Mouse (Mus musculus) C2C12 (cell line): ENCODE data around the gene Anks1b.

Experiments
- CEBPB ChIP-seq: IDR thresholded peaks from one replicate; pipeline ENCODE4 v1.6.1; 2011; ENCODE audit warnings: low read depth, mild to moderate bottlenecking, control low read depth, moderate library complexity
- CTCF ChIP-seq: IDR thresholded peaks from one replicate; pipeline ENCODE4 v1.5.1; 2011; ENCODE audit not compliant: control insufficient read depth, insufficient read depth, insufficient read length
- MAX ChIP-seq: IDR thresholded peaks from one replicate; pipeline ENCODE4 v1.6.1; 2011; ENCODE audit warnings: mild to moderate bottlenecking, control low read depth
- MYOD1 ChIP-seq: IDR thresholded peaks from one replicate; pipeline ENCODE4 v1.6.1; 2011; ENCODE audit warnings: low read depth; ENCODE audit not compliant: control insufficient read depth, insufficient read length
- USF1 ChIP-seq: IDR thresholded peaks from one replicate; pipeline ENCODE4 v1.6.1; 2011; ENCODE audit warnings: low read depth, mild to moderate bottlenecking, control low read depth, moderate library complexity

GRCm38 (mm10) chr10:90431527-90431926, 558.2 kb downstream of the Anks1b start:
- TF ChIP-seq USF1 (no peak), MAX (no peak), CTCF (no peak), MYOD1 (no peak), CEBPB (no peak)
